Mouse (Mus musculus) left cerebral cortex, postnatal 14 days (tissue): ENCODE results near the gene Enpep. TPM values are rescaled to one million over a fixed set of nuclear protein-coding genes. Genes with fewer than 3 reads are reported as not detected.

Source experiments
- DNase-seq, 2 experiments: peaks; one replicate each; pipeline ENCODE4 v3.0.0; 2021 to 2022; ENCODE audit warnings: low spot score in 2 of 2, mixed read lengths in 1 of 2
- intact Hi-C: fragments of 180-260 bp; cut with DNase I; formaldehyde crosslinking; loops from one replicate; pipeline ENCODE4 v1.15.1; 2025
- total RNA-seq, 2 experiments: library from RNA; stranded (reverse); gene quantifications; 2 replicates each; pipeline ENCODE4 v1.2.3; 2021

The Enpep gene
- total RNA-seq, 2 experiments from 2014 or later, result 1.8 to 2.0 TPM

- no peak for DNase-seq
- intact Hi-C loops, result no loop called here
Measured at GRCm38 (mm10) chr3:129220681-129221379, 111.7 kb downstream of the Enpep start.

GRCm38 (mm10) chr3:129220086-129220670, 112.3 kb downstream of the Enpep start:
- intact Hi-C loops, result no loop called here
- no peak for DNase-seq

Other genes starting within 250 kb of the Enpep start
- not detected for gene Pitx2, start 132.8 kb downstream of the Enpep start, total RNA-seq
- gene Elovl6, start 199.6 kb upstream of the Enpep start, total RNA-seq, result 10 to 100 TPM; 40.4 to 45.3 TPM